Mouse (Mus musculus) retina, adult 2 months (tissue): ENCODE data around the gene Galr3.
"Not testable (repeated sequence)": the region's sequence is repeated elsewhere in the genome, so short reads cannot be mapped to it uniquely, and the experiment has no call there.

Experiments used
- DNase-seq: peaks from one replicate; pipeline ENCODE4 v3.0.0-alpha.2; 2012; ENCODE audit warnings: low read depth, low spot score

Galr3 gene

GRCm38 (mm10) chr15:79041585-79041984 is at the start of gene Galr3:
Gene Galr3, plus strand, starts transcription at chr15:79041885.
- no peak for DNase-seq

GRCm38 (mm10) chr15:78992235-78992634 is 49.5 kb upstream of the Galr3 start:
- no peak for DNase-seq

GRCm38 (mm10) chr15:78992925-78993324 is 48.8 kb upstream of the Galr3 start:
- no peak for DNase-seq

GRCm38 (mm10) chr15:78995916-78996315 is 45.8 kb upstream of the Galr3 start:
- DNase-seq, result no peak

GRCm38 (mm10) chr15:78996663-78997062 is 45.0 kb upstream of the Galr3 start:
- no peak for DNase-seq

- no peak for DNase-seq
Measured at GRCm38 (mm10) chr15:78998348-78998747, 43.3 kb upstream of the Galr3 start.

GRCm38 (mm10) chr15:78999586-78999985 is 42.1 kb upstream of the Galr3 start:
- no peak for DNase-seq

- no peak for DNase-seq
Measured at GRCm38 (mm10) chr15:79000357-79000791, 41.3 kb upstream of the Galr3 start.

- no peak for DNase-seq
Measured at GRCm38 (mm10) chr15:79001559-79001958, 40.1 kb upstream of the Galr3 start.

GRCm38 (mm10) chr15:79002036-79002435 is 39.6 kb upstream of the Galr3 start:
- DNase-seq, result no peak

GRCm38 (mm10) chr15:79003079-79003478 is 38.6 kb upstream of the Galr3 start:
- DNase-seq, result no peak

GRCm38 (mm10) chr15:79005581-79005980 is 36.1 kb upstream of the Galr3 start:
- no peak for DNase-seq

GRCm38 (mm10) chr15:79006638-79007037 is 35.0 kb upstream of the Galr3 start:
- no peak for DNase-seq

GRCm38 (mm10) chr15:79007059-79007458 is 34.6 kb upstream of the Galr3 start:
- peak; percentile 39 for DNase-seq

- DNase-seq, result not testable (repeated sequence)
Measured at GRCm38 (mm10) chr15:79007836-79008235, 33.8 kb upstream of the Galr3 start.

- DNase-seq, result no peak
Measured at GRCm38 (mm10) chr15:79009734-79010133, 32.0 kb upstream of the Galr3 start.

- DNase-seq, result no peak
Measured at GRCm38 (mm10) chr15:79011550-79011949, 30.1 kb upstream of the Galr3 start.

- no peak for DNase-seq
Measured at GRCm38 (mm10) chr15:79013382-79013781, 28.3 kb upstream of the Galr3 start.

GRCm38 (mm10) chr15:79018191-79018590 is 23.5 kb upstream of the Galr3 start:
- no peak for DNase-seq

GRCm38 (mm10) chr15:79018886-79019285 is 22.8 kb upstream of the Galr3 start:
- no peak for DNase-seq

- DNase-seq, result no peak
Measured at GRCm38 (mm10) chr15:79022671-79023230, 18.9 kb upstream of the Galr3 start.

GRCm38 (mm10) chr15:79023366-79023765 is 18.3 kb upstream of the Galr3 start:
- no peak for DNase-seq

GRCm38 (mm10) chr15:79025687-79026308 is 15.9 kb upstream of the Galr3 start:
- DNase-seq, result no peak
